Mouse (Mus musculus): ENCODE results near the gene Stum.
A peak's percentile ranks its signal among the peaks of the same experiment; 100 is the strongest.
"Not testable (repeated sequence)": the region's sequence is repeated elsewhere in the genome, so short reads cannot be mapped to it uniquely, and the experiment has no call there.

Stum gene

DNA sequence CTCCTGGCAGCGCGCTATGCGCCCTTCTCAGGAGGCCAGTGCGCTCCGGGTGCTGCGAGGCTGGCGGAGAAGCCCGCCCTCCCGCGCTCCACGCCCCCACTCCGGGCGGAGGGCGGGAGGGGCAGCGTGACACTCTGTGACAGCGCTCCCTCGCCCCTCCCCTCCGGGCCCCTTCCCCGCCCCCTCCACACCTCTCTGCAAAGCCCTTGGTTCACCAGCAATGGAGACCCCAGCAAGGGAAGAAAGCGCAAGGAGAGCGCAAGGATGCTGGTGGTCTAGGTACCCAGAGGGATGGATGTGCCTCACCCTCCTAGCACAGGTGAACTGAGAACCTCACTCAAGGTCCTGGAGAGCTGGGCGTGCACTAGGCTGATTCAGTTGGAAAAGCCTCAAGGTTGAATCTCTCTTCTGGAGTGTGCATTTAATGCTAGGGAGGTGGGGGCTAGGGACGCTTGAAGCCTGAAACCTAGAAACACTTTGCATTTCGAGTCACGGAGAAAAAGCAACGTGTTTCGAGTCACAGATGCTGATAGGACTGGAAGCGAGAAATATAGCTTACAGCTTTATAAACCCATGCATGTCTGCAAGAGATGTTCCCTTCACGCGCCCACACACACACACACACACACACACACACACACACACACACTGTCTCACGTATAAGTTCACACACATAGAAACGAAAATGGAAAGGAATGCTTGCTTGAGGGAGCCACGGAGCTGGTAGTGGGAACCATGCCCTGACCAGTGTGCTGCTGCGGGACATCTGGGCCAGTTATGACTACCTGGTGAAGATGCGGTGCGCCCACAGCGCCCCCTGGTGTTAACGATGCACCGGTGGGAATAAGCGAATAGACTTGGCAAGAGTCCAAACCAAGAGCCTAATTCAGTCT, at the start of gene Stum:
Stum (minus strand) TSS at position 106 of the 893 bp plus-strand sequence.
- DNase-seq (ENCODE audit: low spot score): peak; percentile 88

GRCm38 (mm10) chr1:180532671-180533070, 49.4 kb upstream of the Stum start:
- DNase-seq (ENCODE audit: low spot score): no peak

GRCm38 (mm10) chr1:180530457-180531263, 47.4 kb upstream of the Stum start:
- DNase-seq (ENCODE audit: low spot score): no peak

GRCm38 (mm10) chr1:180529847-180530246, 46.5 kb upstream of the Stum start:
- DNase-seq (ENCODE audit: low spot score): no peak

DNA sequence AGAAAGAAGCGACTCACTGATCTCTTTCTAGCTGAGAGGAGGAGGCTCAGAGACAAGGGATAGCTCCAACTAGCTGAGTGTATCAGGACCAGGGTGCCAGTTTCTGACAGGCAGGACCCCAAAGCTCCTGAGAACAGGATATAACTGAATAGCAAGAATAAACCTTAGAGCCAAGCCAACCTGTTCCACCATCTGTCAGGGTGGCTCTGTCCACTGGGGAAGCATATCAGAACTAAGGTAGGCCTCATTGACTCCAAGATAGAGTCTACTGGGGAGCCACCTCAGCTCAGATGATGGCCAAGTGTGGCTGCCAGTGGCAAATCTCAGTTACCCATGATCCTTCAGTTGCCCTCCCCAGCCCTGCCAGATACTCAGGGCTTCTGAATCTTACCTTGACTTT, 42.0 kb upstream of the Stum start:
- no peak for DNase-seq (ENCODE audit: low spot score)

DNA sequence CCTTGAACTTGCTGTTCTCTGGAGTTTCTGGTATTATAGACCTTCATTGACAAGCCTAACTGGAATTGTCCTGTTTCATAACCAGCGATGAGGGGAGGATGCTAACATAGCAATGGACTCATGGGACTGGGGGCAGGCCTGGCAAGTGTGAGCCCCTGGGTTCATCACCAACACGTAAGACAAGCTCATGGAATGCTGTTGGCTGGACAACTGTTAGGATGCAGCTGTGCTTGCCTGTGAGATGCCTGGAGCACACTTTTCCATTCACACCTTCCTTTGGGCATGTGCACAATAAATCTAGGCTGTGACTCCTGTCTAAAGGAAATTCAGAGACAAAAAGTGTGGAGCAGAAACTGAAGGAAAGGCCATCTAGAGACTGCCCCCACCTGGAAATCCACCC, 40.0 kb upstream of the Stum start:
- DNase-seq (ENCODE audit: low spot score): no peak

DNA sequence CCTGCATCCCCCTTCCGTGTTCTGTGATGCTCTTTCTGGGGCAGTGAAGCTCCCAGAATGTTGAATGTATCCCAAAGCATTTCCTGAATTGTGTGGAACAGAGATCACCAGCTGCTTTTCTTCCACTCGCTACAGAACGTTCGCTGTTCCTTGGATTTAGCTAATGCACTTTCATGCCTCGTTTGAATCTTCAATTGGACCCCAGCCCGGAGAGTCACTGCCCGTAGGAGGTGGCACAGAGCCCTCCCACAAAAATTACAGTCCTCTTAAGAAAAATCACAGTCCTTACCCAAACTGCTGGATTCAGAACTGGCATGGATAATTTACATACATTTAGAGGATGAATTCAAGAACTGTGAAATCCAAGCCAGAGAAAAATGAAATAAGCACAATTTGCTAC, 36.9 kb upstream of the Stum start:
- DNase-seq (ENCODE audit: low spot score): no peak

DNA sequence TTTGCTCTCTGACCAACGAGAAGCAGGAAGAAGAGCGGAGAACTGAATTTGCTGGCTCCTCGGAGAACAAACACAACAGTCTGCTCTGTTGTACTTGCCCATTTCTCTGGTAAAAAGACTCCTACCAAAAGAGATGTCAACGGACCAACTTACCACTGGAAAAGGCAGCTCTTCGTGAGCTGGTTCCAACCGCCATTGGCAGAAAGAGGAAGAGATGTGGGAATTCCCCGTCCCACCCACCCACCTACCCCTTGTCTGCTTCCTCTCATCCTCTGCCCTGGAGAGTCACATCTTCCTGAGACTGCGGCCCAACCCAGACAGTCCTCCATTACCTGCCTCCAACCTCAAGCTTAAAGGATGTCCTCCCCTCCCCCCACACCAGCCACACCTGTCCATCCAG, 36.2 kb upstream of the Stum start:
- DNase-seq (ENCODE audit: low spot score): no peak

DNA sequence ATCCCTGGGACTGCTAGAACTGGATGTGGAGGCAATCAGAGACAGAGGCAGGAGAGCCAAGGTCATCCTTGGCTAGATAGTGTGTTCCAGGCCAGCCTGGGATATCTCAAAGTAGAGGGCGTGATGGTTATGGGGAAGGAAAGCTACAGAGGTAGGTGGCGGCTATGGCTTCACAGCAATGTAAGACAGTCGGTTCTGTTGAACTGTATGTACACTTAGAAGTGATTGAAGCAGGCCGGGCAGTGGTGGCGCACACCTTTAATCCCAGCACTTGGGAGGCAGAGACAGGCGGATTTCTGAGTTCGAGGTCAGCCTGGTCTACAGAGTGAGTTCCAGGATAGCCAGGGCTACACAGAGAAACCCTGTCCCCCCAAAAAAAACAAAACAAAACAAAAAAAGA, 35.6 kb upstream of the Stum start:
- not testable (repeated sequence) for DNase-seq (ENCODE audit: low spot score)

- no peak for DNase-seq (ENCODE audit: low spot score)
Observed at GRCm38 (mm10) chr1:180518412-180518811, 35.1 kb upstream of the Stum start.

- no peak for DNase-seq (ENCODE audit: low spot score)
Observed at GRCm38 (mm10) chr1:180517390-180518054, 34.2 kb upstream of the Stum start.

GRCm38 (mm10) chr1:180514077-180514476, 30.8 kb upstream of the Stum start:
- no peak for DNase-seq (ENCODE audit: low spot score)

GRCm38 (mm10) chr1:180510879-180511278, 27.6 kb upstream of the Stum start:
- no peak for DNase-seq (ENCODE audit: low spot score)

GRCm38 (mm10) chr1:180510442-180510841, 27.1 kb upstream of the Stum start:
- DNase-seq (ENCODE audit: low spot score): peak; percentile 13

DNA sequence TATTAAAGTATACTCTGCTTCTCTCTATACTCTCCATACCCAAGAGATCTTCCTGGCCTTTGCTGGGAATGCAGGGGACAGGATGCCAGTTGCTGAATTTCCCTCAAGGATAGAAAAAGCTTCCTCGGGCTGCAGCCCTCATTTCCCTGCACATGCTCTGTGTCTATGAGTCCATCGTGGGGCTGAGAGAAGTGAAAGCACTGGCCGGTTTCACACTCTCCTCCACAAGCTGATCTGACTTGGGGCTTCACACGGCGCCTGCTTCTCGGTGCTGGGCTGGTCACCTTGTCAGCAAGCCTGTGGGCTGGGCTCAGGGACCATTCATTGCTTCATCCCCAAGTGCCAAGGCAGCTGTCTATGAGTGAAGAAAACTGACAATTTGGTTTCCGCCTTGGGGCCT, 25.4 kb upstream of the Stum start:
- DNase-seq (ENCODE audit: low spot score): no peak

GRCm38 (mm10) chr1:180507291-180507791, 24.0 kb upstream of the Stum start:
- DNase-seq (ENCODE audit: low spot score): no peak

DNA sequence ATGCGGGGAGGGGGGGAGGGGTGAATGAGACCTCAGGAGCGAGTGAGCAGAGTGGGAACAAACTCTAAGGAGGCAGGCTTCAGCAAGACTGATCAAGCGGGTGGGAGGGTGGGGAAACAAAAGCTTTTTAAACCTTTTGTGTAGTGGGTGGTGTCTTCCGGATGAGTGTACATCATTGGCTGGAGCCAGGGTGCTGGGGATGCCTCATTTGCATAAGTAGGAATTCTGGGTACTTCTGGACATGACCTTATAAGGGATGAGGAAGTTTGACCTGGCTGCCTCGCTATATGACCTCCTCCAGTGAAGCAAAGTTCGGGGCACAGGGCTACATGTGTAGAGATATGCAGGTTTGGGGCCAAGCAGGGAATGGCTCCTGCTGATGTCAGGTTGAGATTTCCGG, 23.0 kb upstream of the Stum start:
- no peak for DNase-seq (ENCODE audit: low spot score)

DNA sequence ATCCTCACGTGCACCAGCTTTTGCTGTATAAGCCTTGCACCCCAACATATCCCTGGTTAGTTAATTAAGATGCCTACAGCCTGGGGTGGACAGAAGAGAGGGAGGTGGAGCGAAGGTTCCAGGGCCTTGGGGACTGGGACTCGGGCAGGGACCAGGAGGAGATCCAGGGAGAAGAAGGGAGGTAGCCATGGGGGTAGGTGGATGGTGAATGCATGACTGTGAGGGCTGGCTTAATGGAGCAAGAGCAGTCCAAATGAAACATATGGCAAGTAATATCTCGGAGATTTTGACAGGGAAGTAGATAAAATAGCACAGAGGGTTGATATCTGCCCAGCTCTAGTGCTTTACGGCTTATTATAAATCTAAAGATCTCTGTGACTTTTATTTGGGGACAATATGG, 21.6 kb upstream of the Stum start:
- DNase-seq (ENCODE audit: low spot score): no peak

DNA sequence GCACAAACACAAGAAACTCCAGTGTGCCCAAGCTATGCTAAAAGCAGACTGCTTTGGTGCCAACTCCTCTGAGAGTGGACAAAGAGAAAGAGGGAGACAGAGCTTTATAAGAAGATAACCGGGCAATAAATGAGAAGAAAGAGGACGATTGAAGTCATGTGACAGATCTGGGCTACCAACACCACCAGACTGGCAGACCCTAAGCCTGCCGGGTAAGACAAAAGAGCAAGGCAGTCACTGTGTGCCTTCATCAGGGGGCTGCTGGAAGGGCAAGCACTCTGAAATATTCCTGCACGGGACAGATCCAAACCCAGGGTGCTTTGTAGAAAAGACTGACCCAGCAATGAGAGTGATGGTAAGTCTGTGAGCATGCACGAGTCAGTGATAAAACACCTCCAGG, 20.2 kb upstream of the Stum start:
- DNase-seq (ENCODE audit: low spot score): no peak

DNA sequence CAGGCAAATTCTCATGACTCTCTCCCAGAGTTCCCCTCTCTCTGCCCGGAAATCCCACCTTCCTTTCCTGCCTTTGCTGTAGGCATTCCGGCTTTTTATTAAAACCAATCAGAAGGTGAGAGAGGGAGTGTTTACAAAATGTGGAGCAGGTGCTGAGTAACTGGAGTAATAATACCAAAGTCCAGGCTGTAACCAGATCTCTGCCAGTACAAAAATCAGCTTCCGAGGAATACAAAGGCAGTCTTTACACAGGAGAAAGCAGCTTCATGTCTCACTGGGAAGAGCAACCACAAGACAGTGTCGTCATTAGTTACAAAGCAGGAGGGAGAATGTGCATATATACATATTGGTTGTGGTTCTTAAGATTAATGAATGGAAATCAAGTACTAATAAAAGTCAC, 19.3 kb upstream of the Stum start:
- DNase-seq (ENCODE audit: low spot score): no peak

DNA sequence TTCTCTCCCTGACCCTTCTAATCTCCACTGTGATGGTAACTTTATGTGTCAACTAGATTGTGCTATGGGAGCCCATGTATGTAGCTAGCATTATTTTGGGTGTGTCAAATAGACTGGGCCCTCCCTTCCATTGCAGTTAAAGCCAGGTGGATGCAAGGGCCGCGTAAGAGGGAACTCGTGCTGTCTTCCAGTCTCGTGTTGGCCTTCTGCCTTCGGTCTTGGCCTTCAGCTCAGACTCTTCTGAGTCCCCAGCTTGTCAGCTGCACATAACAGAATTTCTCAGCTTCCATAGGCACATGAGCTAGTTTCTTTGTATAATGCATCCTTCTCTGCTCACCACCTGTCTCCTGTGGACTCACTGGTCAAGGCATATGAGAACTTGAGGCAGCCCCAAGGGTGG, 17.3 kb upstream of the Stum start:
- DNase-seq (ENCODE audit: low spot score): no peak

DNA sequence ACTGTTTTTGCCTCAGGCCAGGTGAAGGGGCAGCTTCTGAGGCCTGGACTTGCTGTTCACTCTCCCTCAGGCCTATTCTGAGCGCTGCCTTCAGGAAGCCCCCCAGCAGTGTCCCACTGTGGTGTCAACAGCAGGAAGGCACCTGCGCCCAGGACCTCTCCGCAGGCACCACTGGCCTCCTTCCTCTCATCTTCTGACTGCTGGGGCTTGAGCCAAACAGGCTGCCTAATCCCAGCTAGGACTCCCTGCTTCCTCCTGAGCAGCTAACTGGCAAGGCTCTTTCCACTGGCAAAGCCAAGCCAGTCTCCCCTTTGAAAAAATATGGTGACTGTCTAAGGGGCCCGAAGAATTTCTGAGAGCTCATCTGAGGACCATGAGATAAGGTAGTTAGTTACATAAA, 16.9 kb upstream of the Stum start:
- no peak for DNase-seq (ENCODE audit: low spot score)

DNA sequence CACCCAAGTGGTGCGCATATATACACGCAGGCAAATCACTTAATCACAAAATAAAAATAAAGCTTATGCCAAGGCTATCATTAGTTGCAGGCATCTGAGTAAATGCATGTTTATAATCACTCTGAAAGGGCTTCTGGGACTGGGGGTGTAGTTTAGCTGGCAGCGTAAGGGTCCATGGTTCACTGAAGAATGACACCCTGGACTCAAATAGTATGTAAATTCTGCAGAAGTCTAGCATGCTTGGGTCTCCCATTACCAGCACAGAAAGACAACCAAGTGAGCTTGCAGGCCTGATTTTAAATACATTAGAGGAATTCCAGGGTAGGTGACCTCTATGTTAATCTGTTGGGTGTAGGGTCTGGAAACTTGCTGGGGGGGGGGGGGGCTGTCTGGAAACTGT, 16.5 kb upstream of the Stum start:
- DNase-seq (ENCODE audit: low spot score): no peak

Data from embryo, embryonic 10 days (tissue).